Mouse (Mus musculus): ENCODE data around the gene Ccdc190.

DNA sequence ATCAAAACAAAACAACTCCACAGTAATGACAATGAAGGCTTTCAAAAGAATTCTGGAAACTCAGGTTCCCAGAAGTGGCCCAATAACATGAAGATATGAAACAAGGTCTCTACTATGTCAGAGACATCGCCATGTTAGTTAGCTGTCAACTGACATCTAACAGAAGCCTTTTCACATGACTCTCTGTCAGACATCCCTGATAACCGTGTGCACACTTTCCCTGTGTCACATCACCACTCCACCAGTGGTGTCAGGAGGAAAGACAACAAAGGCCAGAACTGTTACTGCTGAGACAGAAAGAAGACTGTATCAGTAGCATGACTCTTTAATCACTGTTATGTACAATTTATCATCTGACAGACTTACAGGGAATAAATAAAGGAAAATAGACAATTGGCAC is 43.5 kb downstream of the Ccdc190 start:
- TF ChIP-seq CTCF (IDR thresholded peaks at IDR 0.05; ENCODE audit: borderline replicate concordance, extremely low read depth, insufficient read depth, insufficient read length) (no peak), POLR2A (IDR thresholded peaks at IDR 0.05; ENCODE audit: borderline replicate concordance, extremely low read depth, insufficient read depth, insufficient read length, poor library complexity, severe bottlenecking) (no peak)

All from brain, embryonic 14.5 days (tissue).